Mouse (Mus musculus) heart, embryonic 13.5 days (tissue): ENCODE measurements around the gene Gm5773. TPM values are rescaled to one million over a fixed set of nuclear protein-coding genes. Genes with fewer than 3 reads are reported as not detected.
"Not testable (repeated sequence)": the region's sequence is repeated elsewhere in the genome, so short reads cannot be mapped to it uniquely, and the experiment has no call there.

Experiments used
- ATAC-seq: fragments of 200-750 bp; cut with Nextera tagmentation; 2 replicates; pipeline ENCODE4 v1.8.0; 2017; ENCODE audit warnings: moderate TSS enrichment; ENCODE audit not compliant: insufficient number of reproducible peaks, low FRiP score, low TSS enrichment; ENCODE audit errors: extremely low read depth
- H3K27ac ChIP-seq: fragments of 300-500 bp; sonication (generic); replicated peaks from 2 replicates; pipeline ENCODE4 v1.5.1; 2015; ENCODE audit warnings: moderate library complexity, mild to moderate bottlenecking, inconsistent platforms
- H3K27me3 ChIP-seq: fragments of 300-500 bp; sonication (generic); replicated peaks from 2 replicates; pipeline ENCODE4 v1.6.1; 2015; ENCODE audit warnings: mild to moderate bottlenecking, inconsistent platforms
- H3K36me3 ChIP-seq: fragments of 300-500 bp; sonication (generic); 2 replicates; pipeline ENCODE4 v1.6.1; 2015; ENCODE audit warnings: mild to moderate bottlenecking, inconsistent platforms
- H3K4me1 ChIP-seq: fragments of 300-500 bp; sonication (generic); 2 replicates; pipeline ENCODE4 v1.6.1; 2015; ENCODE audit warnings: inconsistent platforms
- H3K4me2 ChIP-seq: fragments of 300-500 bp; sonication (generic); 2 replicates; pipeline ENCODE4 v1.6.1; 2015; ENCODE audit warnings: inconsistent platforms, mild to moderate bottlenecking, moderate library complexity
- H3K4me3 ChIP-seq: fragments of 300-500 bp; sonication (generic); 2 replicates; pipeline ENCODE4 v1.5.1; 2015; ENCODE audit warnings: moderate library complexity, mild to moderate bottlenecking, inconsistent platforms
- H3K9ac ChIP-seq: fragments of 300-500 bp; sonication (generic); 2 replicates; pipeline ENCODE4 v1.6.1; 2015; ENCODE audit warnings: inconsistent platforms, mild to moderate bottlenecking, moderate library complexity
- H3K9me3 ChIP-seq: fragments of 300-500 bp; sonication (generic); 2 replicates; pipeline ENCODE4 v1.6.1; 2016; ENCODE audit warnings: inconsistent platforms
- WGBS: fragments of 180-500 bp; shearing (Covaris S2); methylation state at CpG from one replicate; pipeline ENCODE4 v1.1.7; 2015; ENCODE audit warnings: mixed read lengths; 5-methylcytosine and 5-hydroxymethylcytosine counted together
- polyA plus RNA-seq: library from polyadenylated mRNA; unstranded; fragments of >200 nt; fragmentation: Nextera tagmentation; extraction: Ambion mirVana; gene quantifications from 2 replicates; pipeline ENCODE4 v1.2.1, GENCODE M21; 2015

The Gm5773 gene
- polyA plus RNA-seq, result not detected in 2 replicates

GRCm38 (mm10) chr3:93772700-93773099 is at the start of gene Gm5773:
Gene Gm5773 (plus strand): TSS chr3:93773000.
- H3K4me1 ChIP-seq, ATAC-seq, H3K4me2 ChIP-seq, H3K27ac ChIP-seq, H3K9ac ChIP-seq, H3K36me3 ChIP-seq, H3K9me3 ChIP-seq, H3K27me3 ChIP-seq, H3K4me3 ChIP-seq: not testable (repeated sequence)
- WGBS, result 77% methylated on average over 1 of the region's 1 CpGs

DNA sequence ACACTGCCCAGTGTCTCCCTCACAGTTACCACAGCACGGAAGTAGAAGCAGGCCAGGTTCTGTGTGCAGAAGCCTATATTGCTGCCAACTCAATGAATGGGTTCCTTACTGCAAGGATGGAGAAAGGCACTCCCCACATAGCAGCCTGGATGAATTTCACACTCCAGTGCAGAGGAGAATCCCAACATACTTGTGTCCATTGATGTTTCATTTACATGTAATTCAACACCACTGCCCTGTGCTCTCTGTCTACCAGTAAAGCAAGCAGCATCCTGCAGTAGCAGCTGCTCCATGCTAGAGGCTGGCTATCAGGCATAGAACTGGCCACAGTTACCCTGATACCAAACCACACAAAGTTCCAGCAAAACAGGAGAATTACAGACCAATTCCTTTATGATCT is 27.3 kb upstream of the Gm5773 start:
- not testable (repeated sequence) for H3K4me2 ChIP-seq, H3K9ac ChIP-seq, H3K4me1 ChIP-seq, H3K27me3 ChIP-seq, H3K9me3 ChIP-seq, H3K27ac ChIP-seq, H3K4me3 ChIP-seq, H3K36me3 ChIP-seq, ATAC-seq
- WGBS, result 65% methylated on average over 1 of the region's 1 CpGs

GRCm38 (mm10) chr3:93754022-93754421 is 18.8 kb upstream of the Gm5773 start:
- not testable (repeated sequence) for ATAC-seq, H3K4me1 ChIP-seq, H3K4me2 ChIP-seq, H3K27me3 ChIP-seq, H3K9ac ChIP-seq, H3K27ac ChIP-seq, H3K4me3 ChIP-seq, H3K36me3 ChIP-seq, H3K9me3 ChIP-seq
- 82% methylated on average over 18 of the region's 18 CpGs for WGBS

DNA sequence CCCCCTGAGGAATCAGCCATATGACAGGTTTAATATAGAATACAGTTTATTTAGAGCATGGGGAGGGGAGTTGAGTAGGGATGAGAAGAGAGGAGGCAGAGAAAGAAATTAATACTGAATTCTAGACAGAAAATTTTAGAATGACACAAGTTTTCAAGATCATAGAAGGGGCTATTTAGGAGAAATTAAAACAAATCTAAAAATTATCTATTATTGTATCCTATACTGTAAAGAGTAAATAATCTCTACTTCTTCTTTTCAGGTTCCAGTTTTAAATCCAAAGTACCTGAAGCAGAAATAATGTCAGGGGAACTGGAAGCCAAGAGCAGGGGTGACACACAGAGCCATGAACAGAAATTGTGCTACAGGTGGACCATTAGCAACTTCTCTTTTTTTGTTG is 23.3 kb downstream of the Gm5773 start, which contains the start of gene Tdpoz4:
TSS of gene Tdpoz4 (plus strand) at position 301 of the 400 bp plus-strand sequence.
- H3K9me3 ChIP-seq, H3K4me1 ChIP-seq, H3K27me3 ChIP-seq, ATAC-seq, H3K36me3 ChIP-seq, H3K27ac ChIP-seq, H3K9ac ChIP-seq, H3K4me3 ChIP-seq, H3K4me2 ChIP-seq: not testable (repeated sequence)

- not testable (repeated sequence) for ATAC-seq, H3K36me3 ChIP-seq
These were observed 40.5 kb downstream of the Gm5773 start for GRCm38 (mm10) chr3:93813341-93813740.

More at GRCm38 (mm10) chr3:93813341-93813740, 40.5 kb downstream of the Gm5773 start:
- not testable (repeated sequence) for H3K4me3 ChIP-seq, H3K9me3 ChIP-seq, H3K27ac ChIP-seq, H3K9ac ChIP-seq, H3K27me3 ChIP-seq, H3K4me2 ChIP-seq, H3K4me1 ChIP-seq

Other genes starting within 250 kb of the Gm5773 start
- gene S100a10, start 217.9 kb upstream of the Gm5773 start, polyA plus RNA-seq, result 197 and 200 TPM in 2 replicates
- gene Tdpoz2, start 120.3 kb upstream of the Gm5773 start, polyA plus RNA-seq, result not detected in 2 replicates
- gene Tdpoz1, start 96.7 kb upstream of the Gm5773 start, polyA plus RNA-seq, result not detected in 2 replicates
- gene Gm37596, start 79.9 kb upstream of the Gm5773 start, polyA plus RNA-seq, result not detected in 2 replicates
- not detected in 2 replicates for gene Tdpoz4, start 23.4 kb downstream of the Gm5773 start, polyA plus RNA-seq
- not detected in 2 replicates for gene Tdpoz3, start 53.0 kb downstream of the Gm5773 start, polyA plus RNA-seq
- gene Gm9117, start 170.5 kb downstream of the Gm5773 start, polyA plus RNA-seq, result not detected in 2 replicates
- not detected in 2 replicates for gene Tdpoz5, start 188.3 kb downstream of the Gm5773 start, polyA plus RNA-seq